Comparison of ENCODE assay signal across 9 mouse cellular contexts in the genomic region with DNA sequence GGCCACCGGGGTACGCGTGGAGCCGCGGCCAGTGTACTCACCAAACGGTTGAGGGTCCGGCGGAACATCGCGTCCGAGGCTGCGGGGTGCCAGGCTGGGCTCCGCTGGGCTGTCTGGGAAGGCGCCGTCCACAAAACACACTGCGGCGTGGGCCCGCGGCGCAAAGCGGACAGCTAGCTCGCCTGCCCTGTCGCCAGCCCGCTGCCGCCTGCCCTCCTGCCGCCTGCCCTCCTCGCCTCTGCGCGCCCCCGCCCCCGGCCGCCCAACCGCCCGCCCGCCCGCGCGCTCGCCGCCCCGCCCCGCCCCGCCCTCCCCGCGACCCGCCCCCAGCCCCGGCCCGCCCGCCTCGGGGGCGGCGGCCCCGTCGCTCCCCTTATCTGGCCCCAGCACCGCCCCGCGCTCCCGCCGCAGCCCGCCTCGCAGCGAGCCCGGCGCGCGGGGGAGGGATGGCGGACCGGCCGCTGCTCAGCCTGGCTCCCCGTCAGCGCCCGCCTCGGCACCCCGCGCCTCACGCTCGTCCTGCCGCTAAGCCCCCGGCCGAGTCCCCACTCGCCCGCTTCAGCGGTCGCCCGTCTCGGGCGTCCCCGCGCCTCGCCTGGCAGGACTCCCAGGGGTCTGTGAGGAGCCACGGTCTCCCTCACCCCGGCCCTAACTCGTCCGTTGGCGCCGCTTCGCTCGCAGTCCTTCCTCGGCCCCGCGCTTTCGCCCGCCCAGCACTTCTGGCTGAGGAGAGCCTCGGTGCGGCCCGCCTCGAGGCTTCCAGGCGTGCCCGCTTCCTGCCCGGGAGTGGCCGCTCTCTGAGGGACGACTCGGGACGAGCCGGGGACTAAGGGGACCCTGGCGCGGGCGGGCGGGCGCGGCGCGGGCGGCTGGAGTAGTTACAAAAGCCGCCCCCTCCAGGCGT.
DNase-seq lines count a peak whose midpoint lies in the region; ATAC-seq and TF ChIP-seq lines count a peak whose summit lies in the region.
"Had no signal": no experiment of that assay in that cellular context is flagged by ENCODE, and none has a peak within 500 bp of the region (broad histone marks: within the 10 kb centered on the region; RNA-seq: fewer than 3 reads in every experiment).

No protein-coding gene starts in this region.

- H3K4me2 ChIP-seq in forebrain, embryonic 16.5 days (ENCODE audit: low read length) = peak overlapping the region; percentile 60

- TF ChIP-seq POLR2A in cerebellum, adult 2 months (IDR thresholded peaks at IDR 0.05; ENCODE audit: borderline replicate concordance, insufficient read depth, low read length) = 0 out of 2 replicates have a peak, but pooled peaks have one; percentile 37

- no peaks in the 10 kb centered on the region for H3K4me1 ChIP-seq in cerebellum, adult 2 months (ENCODE audit: control insufficient read depth, insufficient read depth, low read length)
- H3K4me1 ChIP-seq in forebrain, embryonic 16.5 days (replicated peaks; ENCODE audit: control insufficient read depth, insufficient read depth, low read length) = peaks cover 8% of the 10 kb centered on the region; the same call in 1 of the 2 replicates

- ATAC-seq in forebrain, embryonic 16.5 days = peak; percentile 72

- H3K4me3 ChIP-seq in cerebellum, adult 2 months (replicated peaks; ENCODE audit: insufficient read depth, low read depth, low read length) = peak overlapping the region; percentile 94
- peak overlapping the region; percentile 71 for H3K4me3 ChIP-seq in forebrain, embryonic 16.5 days (replicated peaks; ENCODE audit: low read length)

- no peaks in the 10 kb centered on the region for H3K27me3 ChIP-seq in cerebellum, adult 2 months (ENCODE audit: control insufficient read depth, insufficient read depth, low read length)
- H3K27me3 ChIP-seq in forebrain, embryonic 16.5 days (replicated peaks; ENCODE audit: control insufficient read depth, insufficient read depth, low read length) = no peaks in the 10 kb centered on the region

- peak overlapping the region; percentile 81 for H3K9ac ChIP-seq in forebrain, embryonic 16.5 days (replicated peaks; ENCODE audit: low read depth, low read length)

- no peak for TF ChIP-seq CTCF in cerebellum, adult 2 months (IDR thresholded peaks at IDR 0.05; ENCODE audit: borderline replicate concordance, insufficient read depth, low read depth, low read length)

- no peaks in the 10 kb centered on the region for H3K9me3 ChIP-seq in forebrain, embryonic 16.5 days (ENCODE audit: control insufficient read depth, low read length)

- 14% methylated on average over 75 of the region's 126 CpGs for WGBS in cerebellum, adult 2 months
- 13% methylated on average over 31 of the region's 126 CpGs for WGBS in forebrain, embryonic 16.5 days

- H3K36me3 ChIP-seq in forebrain, embryonic 16.5 days (ENCODE audit: control insufficient read depth, insufficient read depth) = no peaks in the 10 kb centered on the region

- peak; percentile 79 for DNase-seq in NIH3T3 (ENCODE audit: low read depth)
- DNase-seq in cerebellum, adult 2 months = peak; percentile 68 to 69
- peak; percentile 72 for DNase-seq in heart, postnatal 4 days
- peak; percentile 29 to 66 for DNase-seq in layer of hippocampus, postnatal 10 days (ENCODE audit: low spot score in 2 of 2)
- DNase-seq in lung, postnatal 25 days (ENCODE audit: low spot score) = peak; percentile 42
- peak; percentile 49 for DNase-seq in retina, postnatal 7 days (ENCODE audit: low read depth, low spot score)
- DNase-seq in urinary bladder, adult 18-20 months (ENCODE audit: low spot score in 2 of 2) = peak; percentile 38 to 61

- H3K27ac ChIP-seq in cerebellum, adult 2 months (ENCODE audit: insufficient read depth, low read length) = peak overlapping the region; percentile 91
- H3K27ac ChIP-seq in forebrain, embryonic 16.5 days (ENCODE audit: low read length) = peak overlapping the region; percentile 92
- H3K27ac ChIP-seq: macrophage had no signal

Comparison
In these comparisons a context has a peak if more than half of its experiments do, and no peak if none do; other contexts are left out.
1. Peak in every context shown above with its lines: DNase-seq, ATAC-seq, H3K4me3 ChIP-seq and H3K27ac ChIP-seq.